Mouse (Mus musculus): ENCODE data around the gene Med13. TPM values are rescaled to one million over a fixed set of nuclear protein-coding genes. Genes with fewer than 3 reads are reported as not detected.

Med13 gene
- polyA plus RNA-seq, 1 experiment from 2014 or later: 14.6 TPM

DNA sequence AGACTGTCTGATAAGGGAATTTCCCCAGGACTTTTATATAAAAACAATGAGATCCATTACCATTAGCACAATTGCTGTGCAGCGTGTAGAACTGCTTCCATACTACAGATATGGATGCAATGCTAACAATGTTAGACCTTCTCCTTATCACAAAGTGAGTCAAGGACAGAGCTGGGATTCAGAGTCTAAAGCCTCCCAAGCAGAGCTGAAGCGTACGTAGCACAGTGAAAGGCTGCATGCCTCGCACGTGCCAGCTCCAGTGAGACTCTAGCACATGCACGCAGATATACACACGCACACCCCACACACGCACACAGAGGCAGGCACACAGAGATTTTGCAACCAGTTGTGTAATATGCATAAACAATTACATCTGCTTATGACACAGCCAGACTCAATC is 71.7 kb downstream of the Med13 start:
- 96% methylated on average over 8 of the region's 8 CpGs for WGBS
- DNase-seq (ENCODE audit: low spot score): no peak

DNA sequence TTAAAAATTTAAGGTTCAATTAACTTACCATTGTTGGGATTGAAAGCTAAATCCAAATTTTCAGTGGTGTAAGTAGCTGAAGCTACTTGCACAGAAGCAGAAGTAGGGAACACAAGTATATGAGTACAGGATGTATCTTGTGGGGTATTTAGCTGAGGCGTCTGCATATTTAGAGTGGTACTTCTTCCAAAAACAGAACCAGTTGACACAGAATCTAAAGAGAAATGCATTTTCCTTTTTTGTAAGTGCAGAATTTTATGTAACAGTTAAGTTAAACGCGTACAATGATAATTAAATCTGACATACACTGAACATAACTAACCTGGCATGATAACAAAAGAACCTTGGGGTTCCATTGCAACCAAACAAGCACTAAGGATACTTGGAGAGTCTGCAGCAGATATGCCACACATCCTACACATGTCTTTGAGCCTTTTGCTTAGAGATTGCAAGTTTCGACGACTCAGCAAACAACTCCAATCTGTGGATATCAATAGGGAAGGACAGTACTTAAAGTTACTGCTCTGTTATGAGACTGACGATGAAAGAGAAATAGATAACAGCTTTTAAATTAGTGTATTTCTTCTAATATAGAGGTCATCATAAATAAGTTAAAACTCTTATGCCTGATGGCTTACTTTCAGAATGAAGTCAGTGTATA is 78.8 kb downstream of the Med13 start:
- no peak for DNase-seq (ENCODE audit: low spot score)
- no peak for ATAC-seq (ENCODE audit: insufficient read depth, low FRiP score, low TSS enrichment)
- Histone ChIP-seq H3K4me1 (ENCODE audit: control insufficient read depth, insufficient read depth, low read length) (no peaks in the 10 kb centered on the region), H3K27ac (ENCODE audit: low read depth, low read length) (no peak overlapping the region), H3K9ac (ENCODE audit: low read length) (no peak overlapping the region), H3K27me3 (ENCODE audit: control insufficient read depth, insufficient read depth, low read length) (no peaks in the 10 kb centered on the region), H3K4me2 (ENCODE audit: low read depth) (no peak overlapping the region), H3K36me3 (ENCODE audit: control insufficient read depth, insufficient read depth, low read length) (peaks cover 2% of the 10 kb centered on the region; the same call in 1 of the 2 replicates), H3K4me3 (ENCODE audit: low read depth, low read length) (no peak overlapping the region), H3K9me3 (ENCODE audit: control insufficient read depth, low read length) (no peaks in the 10 kb centered on the region)
- WGBS: 98% methylated on average over 6 of the region's 6 CpGs

More for the DNA sequence above, 71.7 kb downstream of the Med13 start:
- no peak for ATAC-seq (ENCODE audit: insufficient read depth, low FRiP score, low TSS enrichment)
- Histone ChIP-seq H3K27ac (ENCODE audit: low read depth, low read length) (no peak overlapping the region), H3K27me3 (ENCODE audit: control insufficient read depth, insufficient read depth, low read length) (no peaks in the 10 kb centered on the region), H3K4me3 (ENCODE audit: low read depth, low read length) (no peak overlapping the region), H3K36me3 (ENCODE audit: control insufficient read depth, insufficient read depth, low read length) (peaks cover 6% of the 10 kb centered on the region), H3K9ac (ENCODE audit: low read length) (no peak overlapping the region), H3K4me1 (ENCODE audit: control insufficient read depth, insufficient read depth, low read length) (no peaks in the 10 kb centered on the region), H3K4me2 (ENCODE audit: low read depth) (no peak overlapping the region), H3K9me3 (ENCODE audit: control insufficient read depth, low read length) (no peaks in the 10 kb centered on the region)

GRCm38 (mm10) chr11:86257460-86258076 is 99.8 kb downstream of the Med13 start, which contains the start of gene Ints2:
Gene Ints2 (minus strand): TSS chr11:86257575.
- H3K27me3 ChIP-seq (ENCODE audit: control insufficient read depth, insufficient read depth, low read length): no peaks in the 10 kb centered on the region
- DNase-seq (ENCODE audit: low spot score) (peak; percentile 94), ATAC-seq (ENCODE audit: insufficient read depth, low FRiP score, low TSS enrichment) (peak; percentile 72)
- H3K27ac ChIP-seq (ENCODE audit: low read depth, low read length): peak within 1 kb of the TSS; percentile 31; the same call in 1 of the 2 replicates
- H3K9me3 ChIP-seq (ENCODE audit: control insufficient read depth, low read length): no peaks in the 10 kb centered on the region
- H3K36me3 ChIP-seq (ENCODE audit: control insufficient read depth, insufficient read depth, low read length): no peaks in the 10 kb centered on the region; the same call in 1 of the 2 replicates
- peak within 1 kb of the TSS; percentile 58 for H3K4me3 ChIP-seq (ENCODE audit: low read depth, low read length)
- H3K9ac ChIP-seq (ENCODE audit: low read length): peak within 1 kb of the TSS; percentile 75
- H3K4me1 ChIP-seq (ENCODE audit: control insufficient read depth, insufficient read depth, low read length): peaks cover 3% of the 10 kb centered on the region; the same call in 1 of the 2 replicates
- peak within 1 kb of the TSS; percentile 80 for H3K4me2 ChIP-seq (ENCODE audit: low read depth)
- 10% methylated on average over 32 of the region's 32 CpGs for WGBS

DNA sequence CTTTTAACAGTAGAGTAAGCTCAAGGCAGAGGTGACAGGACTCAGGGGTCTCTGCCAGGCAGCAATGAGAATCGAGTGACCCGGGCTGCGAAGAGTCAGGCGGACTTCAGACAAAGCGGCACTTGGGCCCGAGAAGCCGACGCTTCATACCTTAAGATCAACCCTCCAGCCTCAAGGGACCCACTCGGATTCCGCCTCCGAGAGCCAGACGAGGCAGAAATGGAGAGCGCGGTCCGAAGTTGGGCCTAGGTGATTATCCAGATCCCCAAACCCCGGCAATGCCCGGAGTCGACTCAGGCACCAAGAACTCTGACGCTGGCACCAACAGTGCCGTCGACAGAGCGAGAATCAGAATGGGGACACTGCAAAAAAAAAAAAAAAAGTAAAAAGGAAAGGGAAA is 100.3 kb downstream of the Med13 start:
- H3K4me2 ChIP-seq (ENCODE audit: low read depth): peak overlapping the region; percentile 80
- H3K4me3 ChIP-seq (ENCODE audit: low read depth, low read length): peak overlapping the region; percentile 58
- peaks cover 3% of the 10 kb centered on the region; the same call in 1 of the 2 replicates for H3K4me1 ChIP-seq (ENCODE audit: control insufficient read depth, insufficient read depth, low read length)
- under 1% methylated on average over 22 of the region's 22 CpGs for WGBS
- H3K9ac ChIP-seq (ENCODE audit: low read length): peak overlapping the region; percentile 75
- no peaks in the 10 kb centered on the region for H3K27me3 ChIP-seq (ENCODE audit: control insufficient read depth, insufficient read depth, low read length)
- no peak; the same call in 1 of the 2 replicates for ATAC-seq (ENCODE audit: insufficient read depth, low FRiP score, low TSS enrichment)
- H3K9me3 ChIP-seq (ENCODE audit: control insufficient read depth, low read length): no peaks in the 10 kb centered on the region
- peaks cover 1% of the 10 kb centered on the region; the same call in 1 of the 2 replicates for H3K36me3 ChIP-seq (ENCODE audit: control insufficient read depth, insufficient read depth, low read length)
- DNase-seq (ENCODE audit: low spot score): no peak
- H3K27ac ChIP-seq (ENCODE audit: low read depth, low read length): peak overlapping the region; percentile 31; the same call in 1 of the 2 replicates

DNA sequence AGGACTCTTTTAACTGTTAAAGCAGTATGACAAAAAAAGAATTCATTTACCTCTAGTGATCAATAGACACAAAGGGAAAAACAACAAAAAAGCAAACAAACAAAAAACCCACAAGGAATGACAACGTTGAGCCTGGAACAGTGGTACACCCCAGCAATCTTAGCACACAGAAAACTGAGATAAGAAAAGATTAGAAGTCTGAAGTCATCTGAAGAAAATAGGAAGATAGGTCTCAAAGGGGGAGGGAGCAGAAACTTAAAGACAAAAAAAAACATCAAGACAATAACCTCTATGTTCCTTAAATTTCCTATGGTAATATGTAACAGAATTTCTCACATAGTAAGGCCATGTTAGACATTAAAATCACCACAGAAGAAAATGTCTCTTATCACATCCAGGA is 104.1 kb downstream of the Med13 start:
- Histone ChIP-seq H3K36me3 (ENCODE audit: control insufficient read depth, insufficient read depth, low read length) (peaks cover 6% of the 10 kb centered on the region; the same call in 1 of the 2 replicates), H3K27me3 (ENCODE audit: control insufficient read depth, insufficient read depth, low read length) (no peaks in the 10 kb centered on the region), H3K9me3 (ENCODE audit: control insufficient read depth, low read length) (no peaks in the 10 kb centered on the region), H3K4me2 (ENCODE audit: low read depth) (no peak overlapping the region), H3K4me3 (ENCODE audit: low read depth, low read length) (no peak overlapping the region), H3K9ac (ENCODE audit: low read length) (no peak overlapping the region), H3K4me1 (ENCODE audit: control insufficient read depth, insufficient read depth, low read length) (peaks cover 3% of the 10 kb centered on the region; the same call in 1 of the 2 replicates), H3K27ac (ENCODE audit: low read depth, low read length) (no peak overlapping the region)
- 94% methylated on average over 1 of the region's 1 CpGs for WGBS
- ATAC-seq (ENCODE audit: insufficient read depth, low FRiP score, low TSS enrichment) (no peak), DNase-seq (ENCODE audit: low spot score) (no peak)

GRCm38 (mm10) chr11:86232446-86232845 is 125.0 kb downstream of the Med13 start:
- no peak overlapping the region for H3K4me3 ChIP-seq (ENCODE audit: low read depth, low read length)
- no peaks in the 10 kb centered on the region for H3K9me3 ChIP-seq (ENCODE audit: control insufficient read depth, low read length)
- WGBS: 87% methylated on average over 4 of the region's 4 CpGs
- H3K27me3 ChIP-seq (ENCODE audit: control insufficient read depth, insufficient read depth, low read length): no peaks in the 10 kb centered on the region
- no peak overlapping the region for H3K4me2 ChIP-seq (ENCODE audit: low read depth)
- no peak for ATAC-seq (ENCODE audit: insufficient read depth, low FRiP score, low TSS enrichment)
- no peaks in the 10 kb centered on the region for H3K4me1 ChIP-seq (ENCODE audit: control insufficient read depth, insufficient read depth, low read length)
- H3K9ac ChIP-seq (ENCODE audit: low read length): no peak overlapping the region
- no peak overlapping the region for H3K27ac ChIP-seq (ENCODE audit: low read depth, low read length)
- H3K36me3 ChIP-seq (ENCODE audit: control insufficient read depth, insufficient read depth, low read length): peaks cover 8% of the 10 kb centered on the region; the same call in 1 of the 2 replicates
- no peak for DNase-seq (ENCODE audit: low spot score)

GRCm38 (mm10) chr11:86231781-86232350 is 125.5 kb downstream of the Med13 start:
- Histone ChIP-seq H3K9me3 (ENCODE audit: control insufficient read depth, low read length) (no peaks in the 10 kb centered on the region), H3K4me3 (ENCODE audit: low read depth, low read length) (no peak overlapping the region), H3K4me2 (ENCODE audit: low read depth) (no peak overlapping the region), H3K36me3 (ENCODE audit: control insufficient read depth, insufficient read depth, low read length) (peaks cover 8% of the 10 kb centered on the region; the same call in 1 of the 2 replicates), H3K9ac (ENCODE audit: low read length) (no peak overlapping the region), H3K27me3 (ENCODE audit: control insufficient read depth, insufficient read depth, low read length) (no peaks in the 10 kb centered on the region), H3K4me1 (ENCODE audit: control insufficient read depth, insufficient read depth, low read length) (no peaks in the 10 kb centered on the region), H3K27ac (ENCODE audit: low read depth, low read length) (no peak overlapping the region)
- ATAC-seq (ENCODE audit: insufficient read depth, low FRiP score, low TSS enrichment) (no peak), DNase-seq (ENCODE audit: low spot score) (no peak)
- WGBS: 90% methylated on average over 13 of the region's 13 CpGs

DNA sequence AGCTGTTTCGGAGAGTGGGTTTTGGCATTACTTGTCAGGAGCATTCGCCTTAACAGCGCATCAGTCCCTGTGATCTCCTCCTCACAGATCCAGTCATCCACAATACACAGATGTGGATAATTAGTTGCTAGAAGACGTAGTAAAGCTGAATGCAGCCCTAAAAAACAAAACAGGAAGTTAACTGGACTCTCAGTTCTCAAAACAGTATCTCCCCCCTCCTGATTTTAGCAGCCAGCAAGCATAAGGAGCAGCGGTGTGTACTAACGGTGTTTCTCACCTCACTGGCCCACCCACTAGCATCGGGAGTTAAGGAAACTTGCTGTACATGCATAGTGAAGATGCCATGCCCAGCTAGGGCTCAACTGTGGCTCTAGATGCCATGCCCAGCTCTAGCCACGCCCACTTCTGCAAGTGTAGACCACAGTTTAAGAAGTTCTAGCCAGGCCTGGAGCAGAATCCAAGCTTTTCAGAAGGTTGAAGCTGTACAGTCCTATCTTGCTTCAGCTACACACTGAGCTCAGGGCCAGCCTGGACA is 130.7 kb downstream of the Med13 start:
- DNase-seq (ENCODE audit: low spot score): no peak
- H3K4me1 ChIP-seq (ENCODE audit: control insufficient read depth, insufficient read depth, low read length): no peaks in the 10 kb centered on the region
- H3K36me3 ChIP-seq (ENCODE audit: control insufficient read depth, insufficient read depth, low read length): peaks cover 9% of the 10 kb centered on the region; the same call in 1 of the 2 replicates
- H3K4me3 ChIP-seq (ENCODE audit: low read depth, low read length): no peak overlapping the region
- WGBS: 90% methylated on average over 8 of the region's 8 CpGs
- no peaks in the 10 kb centered on the region for H3K27me3 ChIP-seq (ENCODE audit: control insufficient read depth, insufficient read depth, low read length)
- no peak overlapping the region for H3K4me2 ChIP-seq (ENCODE audit: low read depth)
- ATAC-seq (ENCODE audit: insufficient read depth, low FRiP score, low TSS enrichment): no peak
- no peak overlapping the region for H3K27ac ChIP-seq (ENCODE audit: low read depth, low read length)
- no peak overlapping the region for H3K9ac ChIP-seq (ENCODE audit: low read length)
- no peaks in the 10 kb centered on the region for H3K9me3 ChIP-seq (ENCODE audit: control insufficient read depth, low read length)
